10 mouse cellular contexts compared by ENCODE assay signal in the genomic region with DNA sequence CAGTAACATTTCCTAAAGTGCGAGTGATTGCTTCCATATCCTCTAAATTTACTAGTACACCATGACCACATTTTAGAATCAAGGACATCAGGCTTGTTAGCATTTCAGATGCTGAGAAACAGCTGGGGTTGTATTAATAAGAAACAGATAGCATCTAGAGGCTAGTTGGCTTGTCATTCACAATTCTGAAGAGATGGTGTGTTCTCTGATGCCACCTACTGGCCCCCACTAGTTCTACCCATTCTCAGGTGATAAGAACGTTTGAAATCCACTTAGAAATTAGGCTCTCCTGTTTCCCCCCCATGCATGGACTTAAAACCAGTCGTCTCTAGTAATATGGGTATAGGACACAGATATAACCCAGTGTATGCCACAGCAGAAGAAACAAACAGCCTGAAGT.
DNase-seq lines count a peak whose midpoint lies in the region; ATAC-seq and TF ChIP-seq lines count a peak whose summit lies in the region.
"Had no signal": no experiment of that assay in that cellular context is flagged by ENCODE, and none has a peak within 500 bp of the region (broad histone marks: within the 10 kb centered on the region; RNA-seq: fewer than 3 reads in every experiment).

No protein-coding gene starts in this region.

- no peaks in the 10 kb centered on the region for H3K79me2 ChIP-seq in heart, adult 2 months (replicated peaks; ENCODE audit: control insufficient read depth, insufficient read depth, low read length)

- TF ChIP-seq EP300 in heart, adult 2 months (IDR thresholded peaks at IDR 0.05; ENCODE audit: insufficient read depth, low read depth, low read length): no peak

- no peak overlapping the region for H3K9ac ChIP-seq in heart, adult 2 months (ENCODE audit: low read depth, low read length)
- no peak overlapping the region for H3K9ac ChIP-seq in liver, embryonic 12.5 days
- H3K9ac ChIP-seq: forebrain, embryonic 12.5 days had no signal

- H3K36me3 ChIP-seq in heart, adult 2 months (ENCODE audit: control insufficient read depth, insufficient read depth, low read length): no peaks in the 10 kb centered on the region
- H3K36me3 ChIP-seq in forebrain, embryonic 10.5 days (replicated peaks): no peaks in the 10 kb centered on the region
- H3K36me3 ChIP-seq in liver, embryonic 12.5 days: no peaks in the 10 kb centered on the region
- H3K36me3 ChIP-seq: forebrain, embryonic 12.5 days had no signal

- H3K4me1 ChIP-seq in heart, adult 2 months (ENCODE audit: control insufficient read depth, insufficient read depth, low read length): no peaks in the 10 kb centered on the region
- no peaks in the 10 kb centered on the region for H3K4me1 ChIP-seq in forebrain, embryonic 10.5 days
- H3K4me1 ChIP-seq in liver, embryonic 12.5 days: no peaks in the 10 kb centered on the region
- H3K4me1 ChIP-seq: forebrain, embryonic 12.5 days had no signal

- no peak overlapping the region for H3K4me3 ChIP-seq in heart, adult 2 months
- no peak overlapping the region for H3K4me3 ChIP-seq in forebrain, embryonic 10.5 days
- H3K4me3 ChIP-seq in liver, embryonic 12.5 days: no peak overlapping the region
- H3K4me3 ChIP-seq: forebrain, embryonic 12.5 days; myocyte had no signal

- no peak overlapping the region for H3K4me2 ChIP-seq in liver, embryonic 12.5 days
- H3K4me2 ChIP-seq: forebrain, embryonic 12.5 days had no signal

- no peak for ATAC-seq in liver, embryonic 12.5 days

- no peak for TF ChIP-seq POLR2A in heart, adult 2 months (IDR thresholded peaks at IDR 0.05; ENCODE audit: insufficient read depth, low read depth, low read length)
- TF ChIP-seq POLR2A in brain, embryonic 14.5 days (IDR thresholded peaks at IDR 0.05; ENCODE audit: borderline replicate concordance, extremely low read depth, insufficient read depth, insufficient read length, poor library complexity, severe bottlenecking): no peak

- WGBS in heart, adult 2 months: 49% methylated on average over 3 of the region's 3 CpGs
- 53% methylated on average over 3 of the region's 3 CpGs for WGBS in forebrain, embryonic 10.5 days
- WGBS in liver, embryonic 12.5 days (ENCODE audit: insufficient replicate concordance): 42% methylated on average over 3 of the region's 3 CpGs

- H3K27me3 ChIP-seq in heart, adult 2 months (ENCODE audit: control insufficient read depth, insufficient read depth, low read length): no peaks in the 10 kb centered on the region
- H3K27me3 ChIP-seq in forebrain, embryonic 10.5 days (ENCODE audit: poor library complexity, severe bottlenecking): peaks cover 78% of the 10 kb centered on the region
- H3K27me3 ChIP-seq in liver, embryonic 12.5 days (replicated peaks): no peaks in the 10 kb centered on the region

- intact Hi-C loops in heart, adult 2 months (cut with DNase I): no loop called here
- intact Hi-C loops in heart, postnatal 36 days (cut with DNase I): loop anchor here (5.0 kb wide), 1 partner anchor 59 kb away; no protein-coding TSS in a partner anchor

- H3K9me3 ChIP-seq in forebrain, embryonic 10.5 days: no peaks in the 10 kb centered on the region
- H3K9me3 ChIP-seq in liver, embryonic 12.5 days (replicated peaks): no peaks in the 10 kb centered on the region
- H3K9me3 ChIP-seq: forebrain, embryonic 12.5 days had no signal

- TF ChIP-seq CTCF in heart, adult 2 months (IDR thresholded peaks at IDR 0.05): peak; percentile 63
- TF ChIP-seq CTCF in brain, embryonic 14.5 days (IDR thresholded peaks at IDR 0.05; ENCODE audit: borderline replicate concordance, extremely low read depth, insufficient read depth, insufficient read length): peak; percentile 46; the same call in 1 of the 2 replicates

- no peak for DNase-seq in heart, adult 2 months
- DNase-seq in heart, postnatal 36 days: no peak
- peak; percentile 15 for DNase-seq in A20 (ENCODE audit: low read depth, low spot score)
- DNase-seq in brain, embryonic 14.5 days (ENCODE audit: low read depth): peak; percentile 70
- DNase-seq in layer of hippocampus, postnatal 36 days: peak; percentile 10 to 16
- no peak for DNase-seq in cerebellum, adult 8-10 months
- no peak for DNase-seq in forebrain, embryonic 10.5 days (ENCODE audit: extremely low spot score, low spot score)

- H3K27ac ChIP-seq in heart, adult 2 months: no peak overlapping the region
- H3K27ac ChIP-seq in forebrain, embryonic 10.5 days: no peak overlapping the region
- H3K27ac ChIP-seq in liver, embryonic 12.5 days: no peak overlapping the region
- H3K27ac ChIP-seq: forebrain, embryonic 12.5 days had no signal

Comparison
In these comparisons a context has a peak if more than half of its experiments do, and no peak if none do; other contexts are left out.
1. DNase-seq: peak in A20 (single experiment), brain, embryonic 14.5 days (single experiment) and layer of hippocampus, postnatal 36 days (2 of 2); none in heart, adult 2 months (0 of 2), heart, postnatal 36 days (0 of 2), cerebellum, adult 8-10 months (single experiment) and forebrain, embryonic 10.5 days (single experiment).